Mouse (Mus musculus) hematopoietic multipotent progenitor cell, adult 10-12 weeks (in vitro differentiated cells): Measurements from ENCODE around the gene Dck. TPM values are rescaled to one million over a fixed set of nuclear protein-coding genes. Genes with fewer than 3 reads are reported as not detected.

Source experiments
- polyA plus RNA-seq: library from polyadenylated mRNA; stranded (reverse); fragments of >175 nt; gene quantifications from 2 replicates; pipeline ENCODE4 v1.2.3, GENCODE M21; 2012; ENCODE audit warnings: low replicate concordance

Gene Dck
- polyA plus RNA-seq: 11.4 and 33.8 TPM in 2 replicates

GRCm38 (mm10) chr5:88764987-88765481 lies at the start of gene Dck:
Gene Dck, plus strand, starts transcription at chr5:88764996.

GRCm38 (mm10) chr5:88720116-88721002 lies 44.4 kb upstream of the Dck start, which contains the start of gene Mob1b:
Gene Mob1b, plus strand, starts transcription at chr5:88720855.

Other genes with a start within 250 kb of the Dck start
- 76.1 and 163 TPM in 2 replicates for gene Jchain, start 237.1 kb upstream of the Dck start, polyA plus RNA-seq
- gene Utp3, start 210.5 kb upstream of the Dck start, polyA plus RNA-seq: 55.5 and 65.1 TPM in 2 replicates
- gene Rufy3, start 200.0 kb upstream of the Dck start, polyA plus RNA-seq: 6.3 and 12.8 TPM in 2 replicates
- gene Grsf1, start 88.8 kb upstream of the Dck start, polyA plus RNA-seq: 17.0 and 46.6 TPM in 2 replicates
- 8.2 and 14.6 TPM in 2 replicates for gene Mob1b, start 44.1 kb upstream of the Dck start, polyA plus RNA-seq
- gene Slc4a4, start 121.8 kb downstream of the Dck start, polyA plus RNA-seq: not detected in 2 replicates